Mouse (Mus musculus) bone marrow macrophage, adult 2 months (primary cell): ENCODE data around the gene Kdm4c.

ENCODE experiments used
- CTCF ChIP-seq: IDR thresholded peaks from 2 replicates; pipeline ENCODE4 v1.5.1; 2012; ENCODE audit warnings: low read depth, mild to moderate bottlenecking, low read length, moderate library complexity
- POLR2A ChIP-seq: IDR thresholded peaks from 2 replicates; pipeline ENCODE4 v1.6.1; 2012; ENCODE audit warnings: mild to moderate bottlenecking, low read depth, low read length, borderline replicate concordance

DNA sequence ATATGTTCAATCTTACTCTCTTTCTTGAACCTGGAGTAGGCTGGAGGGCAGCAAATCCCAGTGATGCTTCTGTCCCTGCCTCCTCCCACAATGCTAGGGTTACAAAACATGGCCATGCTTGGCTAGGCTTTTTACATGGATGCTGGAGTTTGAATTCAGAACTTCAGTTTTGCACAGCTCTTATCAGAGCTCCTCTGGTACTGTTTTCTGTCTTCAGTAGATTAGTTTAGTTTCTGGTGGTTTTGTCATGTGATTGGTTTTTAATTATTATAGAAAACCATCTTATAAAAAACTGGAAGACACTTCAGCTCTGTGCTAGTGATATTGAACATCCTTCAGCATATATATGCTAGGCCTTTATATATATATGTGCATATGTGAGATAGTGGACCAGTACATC is 19.6 kb downstream of the Kdm4c start:
- TF ChIP-seq CTCF (no peak), POLR2A (no peak)
